Mouse (Mus musculus) ES-Bruce4 (cell line): ENCODE measurements around the gene Cdc25b.

Experiments used
- CTCF ChIP-seq: IDR thresholded peaks from one replicate; pipeline ENCODE4 v1.8.1; 2011; ENCODE audit warnings: low read depth, low read length
- EP300 ChIP-seq: IDR thresholded peaks from 2 replicates; pipeline ENCODE4 v1.6.1; 2011; ENCODE audit warnings: low read depth, low read length; ENCODE audit not compliant: insufficient read depth
- POLR2A ChIP-seq: IDR thresholded peaks from one replicate; pipeline ENCODE4 v1.8.1; 2011; ENCODE audit warnings: low read length; ENCODE audit not compliant: insufficient read depth

DNA sequence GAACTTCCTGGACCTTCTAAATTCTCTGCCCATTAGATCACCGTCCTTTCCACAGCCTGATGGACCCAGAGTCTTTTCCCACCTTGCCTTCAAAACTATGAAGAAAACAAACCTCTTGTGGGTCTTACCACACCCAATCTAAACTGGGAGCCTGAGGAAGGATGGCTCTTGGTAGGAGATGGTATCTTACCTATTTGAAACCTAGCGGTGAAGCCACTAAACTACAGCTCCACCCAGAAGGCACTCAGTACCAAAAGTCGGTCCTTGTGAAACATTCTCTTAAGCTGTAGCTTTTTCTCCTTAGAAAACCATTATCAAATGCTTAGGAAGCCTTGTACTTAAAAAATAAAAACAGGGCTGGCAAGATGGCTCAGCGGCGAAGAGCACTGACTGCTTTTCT is 1.6 kb downstream of the Cdc25b start:
- TF ChIP-seq POLR2A: no peak
- TF ChIP-seq EP300: no peak
- no peak for TF ChIP-seq CTCF
